Mouse (Mus musculus) activated CD4-positive, CD25-positive, alpha-beta regulatory T cell (primary cell): ENCODE results near the gene Med25. TPM values are rescaled to one million over a fixed set of nuclear protein-coding genes. Genes with fewer than 3 reads are reported as not detected.

Experiments
- polyA plus RNA-seq, 2 experiments: library from polyadenylated mRNA; unstranded; fragments of 100-300 nt; shearing (Covaris generic); gene quantifications; one replicate each; pipeline ENCODE4 v1.2.1; 2017

The Med25 gene
- 10 to 100 TPM; 53.6 TPM for polyA plus RNA-seq

GRCm38 (mm10) chr7:44892276-44892921 is at the start of gene Med25:
Gene Med25, minus strand, starts transcription at chr7:44892712.

DNA sequence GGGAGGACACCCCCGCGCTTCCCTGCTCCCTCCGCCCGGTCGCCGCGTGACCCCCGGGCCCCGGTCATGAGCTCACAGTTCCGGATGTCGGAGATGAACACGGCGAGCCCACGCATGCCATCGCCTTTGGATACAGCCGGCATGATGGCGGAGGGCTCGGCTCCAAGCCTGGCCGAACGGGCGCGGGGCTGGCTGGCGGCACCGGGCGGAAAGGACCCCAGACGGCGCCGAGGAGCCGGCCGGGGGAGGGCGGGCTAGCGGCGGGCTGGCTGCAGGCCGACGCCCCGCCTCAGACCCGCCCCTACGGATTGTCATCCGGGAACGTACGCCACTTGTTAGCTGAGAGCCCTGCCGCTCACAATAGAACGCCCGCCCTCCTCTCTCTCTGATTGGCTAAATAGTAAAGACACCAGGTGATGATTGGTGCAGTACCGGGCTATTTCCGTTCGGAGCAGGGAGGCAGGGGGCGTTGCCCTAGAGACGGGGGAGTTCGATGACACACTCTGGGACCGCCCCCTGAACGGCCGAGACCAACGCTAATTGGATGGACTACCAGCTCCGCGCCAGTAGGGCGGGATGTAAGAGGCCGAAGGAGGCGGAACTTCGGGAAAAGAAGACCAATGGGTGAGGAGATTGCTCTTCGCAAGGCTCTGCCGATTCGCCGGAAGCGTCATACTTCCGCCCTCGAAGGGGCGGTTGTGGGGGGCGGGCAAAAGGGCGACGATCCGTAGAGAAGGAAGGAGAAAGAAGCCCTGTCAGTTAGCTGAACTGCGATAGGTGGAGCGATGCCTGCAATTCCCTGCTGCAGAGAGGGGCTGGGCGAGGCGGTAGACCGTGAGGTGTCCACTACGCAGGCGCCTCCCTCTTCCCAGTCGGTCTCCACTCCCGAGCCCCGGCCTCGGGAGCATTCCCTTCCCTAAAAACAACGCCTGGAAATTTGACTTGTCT is 37.0 kb upstream of the Med25 start, which contains the start of gene Ap2a1:
Ap2a1 (minus strand) TSS at position 293 of the 948 bp plus-strand sequence.

DNA sequence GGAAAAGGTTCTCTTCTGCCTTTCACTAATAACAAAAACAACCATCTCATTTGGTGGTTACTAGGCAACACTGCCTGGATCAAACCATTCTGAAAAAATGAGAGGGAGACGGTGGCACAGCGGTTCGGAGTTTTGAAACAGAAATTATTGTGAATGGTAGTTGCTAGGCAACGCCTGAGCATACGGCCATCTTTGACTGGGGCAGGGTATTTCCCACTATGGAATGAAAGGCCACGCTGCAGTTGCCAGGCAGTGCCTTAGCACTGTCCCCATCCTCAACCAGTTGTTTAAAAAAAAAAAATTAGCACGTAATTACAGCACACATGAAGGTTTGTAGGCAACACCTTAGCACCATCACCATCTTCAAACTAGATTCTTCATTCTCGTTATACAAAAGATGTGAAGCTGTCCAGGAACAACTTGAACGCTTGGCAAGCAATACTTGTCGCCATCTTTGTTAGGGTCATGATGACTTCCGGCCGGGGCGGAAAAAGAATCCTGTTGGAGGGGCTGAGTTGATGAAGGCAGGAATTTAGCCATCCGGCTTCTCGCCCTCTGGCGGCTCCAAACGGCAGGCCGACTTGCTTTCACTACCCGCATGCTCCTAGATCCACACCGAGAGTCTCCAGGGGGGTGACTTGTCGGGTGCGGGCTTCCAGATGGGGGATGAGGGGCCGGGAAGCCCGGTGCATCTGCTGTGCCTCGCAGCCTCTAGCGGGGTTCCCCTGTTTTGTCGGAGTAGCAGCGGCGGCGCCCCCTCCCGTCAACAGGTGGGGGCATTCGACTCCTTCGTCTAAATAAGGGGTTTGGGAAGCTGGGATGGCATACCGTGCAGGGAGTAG is 3.3 kb upstream of the Med25 start, which contains the start of gene Fuz:
Fuz (plus strand) TSS at position 487 of the 842 bp plus-strand sequence.

GRCm38 (mm10) chr7:44869697-44870528 is 22.6 kb downstream of the Med25 start, which contains the start of gene Ptov1:
Gene Ptov1, minus strand, starts transcription at chr7:44869788.

DNA sequence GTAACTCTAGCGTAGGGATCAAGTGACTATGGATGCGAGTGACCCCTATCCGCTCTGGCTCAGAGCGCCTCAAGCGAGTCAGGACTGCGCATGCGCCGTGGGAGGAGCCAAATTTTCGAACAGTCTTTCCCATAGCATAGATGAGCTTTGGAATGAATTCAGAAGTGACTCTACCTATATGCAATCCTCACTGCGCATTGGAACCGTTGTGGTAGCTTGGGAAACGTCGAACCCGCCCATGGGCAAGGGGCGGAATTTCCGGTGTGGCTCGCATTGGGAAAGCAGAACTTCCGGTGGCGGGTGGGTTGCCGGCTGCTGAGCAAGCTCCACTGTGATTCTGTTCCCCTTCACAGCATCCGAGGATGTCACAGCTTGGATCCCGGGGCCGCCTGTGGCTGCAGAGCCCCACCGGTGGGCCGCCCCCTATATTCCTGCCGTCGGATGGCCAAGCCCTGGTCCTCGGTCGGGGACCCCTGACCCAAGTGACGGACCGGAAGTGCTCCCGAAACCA is 35.4 kb downstream of the Med25 start, which contains the start of gene Pnkp:
Pnkp (plus strand) TSS at position 98 of the 511 bp plus-strand sequence.

GRCm38 (mm10) chr7:44848561-44849415 is 43.7 kb downstream of the Med25 start, which contains the start of the genes Akt1s1 and Tbc1d17:
Gene Akt1s1, plus strand, starts transcription at chr7:44848991.
Gene Tbc1d17, minus strand, starts transcription at chr7:44849079.

Other genes starting within 250 kb of the Med25 start
- gene Myh14, start 221.9 kb downstream of the Med25 start, polyA plus RNA-seq: under 1 TPM in 1 of 2 experiments, not detected in 1; 0.26 TPM
- gene Izumo2, start 184.0 kb downstream of the Med25 start, polyA plus RNA-seq: not detected
- gene Vrk3, start 144.3 kb downstream of the Med25 start, polyA plus RNA-seq: 10 to 100 TPM; 90.6 to 99.8 TPM
- gene Zfp473, start 141.7 kb downstream of the Med25 start, polyA plus RNA-seq: under 1 TPM; 0.38 to 0.87 TPM
- gene Nup62, start 76.6 kb downstream of the Med25 start, polyA plus RNA-seq: 10 to 100 TPM; 43.6 to 48.6 TPM
- gene Il4i1, start 76.3 kb downstream of the Med25 start, polyA plus RNA-seq: 1 to 10 TPM; 1.6 to 5.2 TPM
- under 1 TPM; 0.32 to 0.52 TPM for gene Atf5, start 76.1 kb downstream of the Med25 start, polyA plus RNA-seq
- gene Akt1s1, start 43.7 kb downstream of the Med25 start, polyA plus RNA-seq: 10 to 100 TPM; 18.0 to 26.0 TPM
- gene Tbc1d17, start 43.6 kb downstream of the Med25 start, polyA plus RNA-seq: 10 to 100 TPM; 59.0 to 77.7 TPM
- gene Pnkp, start 35.6 kb downstream of the Med25 start, polyA plus RNA-seq: 10 to 100 TPM; 68.0 to 97.8 TPM
- gene Ptov1, start 22.9 kb downstream of the Med25 start, polyA plus RNA-seq: 10 to 100 TPM; 19.1 to 21.8 TPM
- gene Fuz, start 3.4 kb upstream of the Med25 start, polyA plus RNA-seq: 10 to 100 TPM; 28.0 to 39.1 TPM
- 10 to 100 TPM; 49.1 to 61.7 TPM for gene Ap2a1, start 36.8 kb upstream of the Med25 start, polyA plus RNA-seq
- gene Tsks, start 50.5 kb upstream of the Med25 start, polyA plus RNA-seq: under 1 TPM; 0.14 to 0.18 TPM
- under 1 TPM; 0.28 to 0.44 TPM for gene Cpt1c, start 82.1 kb upstream of the Med25 start, polyA plus RNA-seq
- gene Prmt1, start 93.9 kb upstream of the Med25 start, polyA plus RNA-seq: 100 to 1,000 TPM; 138 to 219 TPM
- gene Irf3, start 104.9 kb upstream of the Med25 start, polyA plus RNA-seq: 100 to 1,000 TPM; 173 to 194 TPM
- 10 to 100 TPM; 24.3 to 26.9 TPM for gene Bcl2l12, start 106.0 kb upstream of the Med25 start, polyA plus RNA-seq
- gene Scaf1, start 123.7 kb upstream of the Med25 start, polyA plus RNA-seq: 10 to 100 TPM; 30.1 to 38.3 TPM
- gene Rras, start 125.2 kb upstream of the Med25 start, polyA plus RNA-seq: 10 to 100 TPM; 21.5 to 34.7 TPM
- 1 to 10 TPM; 3.3 to 6.1 TPM for gene Prr12, start 160.2 kb upstream of the Med25 start, polyA plus RNA-seq
- gene Nosip, start 169.7 kb upstream of the Med25 start, polyA plus RNA-seq: 100 to 1,000 TPM; 130 to 137 TPM
- gene Prrg2, start 170.0 kb upstream of the Med25 start, polyA plus RNA-seq: 1 to 10 TPM; 1.9 to 2.7 TPM
- 10 to 100 TPM in 1 of 2 experiments, 1 to 10 TPM in 1; 5.2 to 16.8 TPM for gene Rcn3, start 199.5 kb upstream of the Med25 start, polyA plus RNA-seq
- gene Fcgrt, start 211.1 kb upstream of the Med25 start, polyA plus RNA-seq: 10 to 100 TPM in 1 of 2 experiments, 1 to 10 TPM in 1; 1.6 to 18.5 TPM
- gene Rps11, start 231.7 kb upstream of the Med25 start, polyA plus RNA-seq: 1,000 to 10,000 TPM; 2,309 to 3,648 TPM
- gene Rpl13a, start 236.0 kb upstream of the Med25 start, polyA plus RNA-seq: 1,000 to 10,000 TPM; 2,307 to 3,859 TPM
- gene Gm45713, start 243.5 kb upstream of the Med25 start, polyA plus RNA-seq: not detected
- gene Flt3l, start 243.7 kb upstream of the Med25 start, polyA plus RNA-seq: 100 to 1,000 TPM; 263 to 410 TPM